Mouse (Mus musculus) adrenal gland, postnatal 25 days (tissue): ENCODE measurements around the gene Gm10718. TPM values are rescaled to one million over a fixed set of nuclear protein-coding genes. Genes with fewer than 3 reads are reported as not detected.
"Not testable (repeated sequence)": the region's sequence is repeated elsewhere in the genome, so short reads cannot be mapped to it uniquely, and the experiment has no call there.

Experiments used
- DNase-seq: peaks from one replicate; pipeline ENCODE4 v3.0.0; 2021; ENCODE audit warnings: mixed read lengths
- microRNA-seq, 2 experiments: library from miRNA; unstranded; fragments of <30 nt; microRNA quantifications; one replicate each; pipeline ENCODE4 v1.2.0; 2021
- total RNA-seq: library from RNA; stranded (reverse); gene quantifications from 2 replicates; pipeline ENCODE4 v1.2.3, GENCODE M21; 2021

Gm10718 gene
- total RNA-seq, 1 experiment from 2014 or later, result 4.1 TPM

GRCm38 (mm10) chr9:3025653-3026052 lies 2.3 kb downstream of the Gm10718 start:
- peak; percentile 38 for DNase-seq

- not testable (repeated sequence) for DNase-seq
Measured at GRCm38 (mm10) chr9:3026136-3026535, 2.8 kb downstream of the Gm10718 start.

GRCm38 (mm10) chr9:3026741-3027140 lies 3.4 kb downstream of the Gm10718 start:
- DNase-seq, result not testable (repeated sequence)

- not testable (repeated sequence) for DNase-seq
Measured at GRCm38 (mm10) chr9:3027200-3027599, 3.9 kb downstream of the Gm10718 start.

- not testable (repeated sequence) for DNase-seq
Measured at GRCm38 (mm10) chr9:3029276-3030000, 6.1 kb downstream of the Gm10718 start.

GRCm38 (mm10) chr9:3030677-3031318 lies 7.5 kb downstream of the Gm10718 start:
- not testable (repeated sequence) for DNase-seq

GRCm38 (mm10) chr9:3034299-3034698 lies 11.0 kb downstream of the Gm10718 start, which contains the start of gene Gm17535:
Gene Gm17535 (plus strand): TSS chr9:3034599.
- not testable (repeated sequence) for DNase-seq

- not testable (repeated sequence) for DNase-seq
Measured at GRCm38 (mm10) chr9:3036577-3036976, 13.2 kb downstream of the Gm10718 start, which contains the start of gene Gm10715. Gene Gm10715 (plus strand): TSS chr9:3036877.

GRCm38 (mm10) chr9:3038161-3038560 lies 14.8 kb downstream of the Gm10718 start:
- DNase-seq, result not testable (repeated sequence)

Small RNA genes within 50 kb of the gene (microRNA-seq; reads per million reads assigned to microRNA genes)
- gene Mir101c, result 0 reads per million in 2 experiments

Other genes starting within 250 kb of the Gm10718 start
- not detected in 2 replicates for gene Gm10722, start 22.6 kb upstream of the Gm10718 start, total RNA-seq
- gene Gm11168, start 20.2 kb upstream of the Gm10718 start, total RNA-seq, result 1.5 TPM in 1 of 2 replicates, not detected in the other
- gene Gm10721, start 10.4 kb upstream of the Gm10718 start, total RNA-seq, result 2.4 TPM in 1 of 2 replicates, not detected in the other
- not detected in 2 replicates for gene Gm10720, start 7.9 kb upstream of the Gm10718 start, total RNA-seq
- 2.6 and 4.7 TPM in 2 replicates for gene Gm10719, start 6.1 kb upstream of the Gm10718 start, total RNA-seq
- 2.2 TPM in 1 of 2 replicates, not detected in the other for gene Gm10717, start 1.9 kb downstream of the Gm10718 start, total RNA-seq
- gene Gm17535, start 11.1 kb downstream of the Gm10718 start, total RNA-seq, result not detected in 2 replicates
- not detected in 2 replicates for gene Gm10715, start 13.3 kb downstream of the Gm10718 start, total RNA-seq